Mouse (Mus musculus) WW6 (cell line): Measurements from ENCODE around the gene Otog.

ENCODE experiments used
- DNase-seq: peaks from one replicate; pipeline ENCODE4 v3.0.0-alpha.2; 2013; ENCODE audit warnings: low read depth, low spot score

Otog gene

GRCm38 (mm10) chr7:46283681-46284080, 42.9 kb downstream of the Otog start:
- DNase-seq, result no peak

- DNase-seq, result no peak
These were observed 44.5 kb downstream of the Otog start for GRCm38 (mm10) chr7:46285161-46285839.

- DNase-seq, result no peak
These were observed 45.6 kb downstream of the Otog start for GRCm38 (mm10) chr7:46286391-46286790.

GRCm38 (mm10) chr7:46287051-46287450, 46.3 kb downstream of the Otog start:
- DNase-seq, result no peak

- no peak for DNase-seq
These were observed 55.5 kb downstream of the Otog start for GRCm38 (mm10) chr7:46296330-46296729.

- no peak for DNase-seq
These were observed 60.3 kb downstream of the Otog start for GRCm38 (mm10) chr7:46301031-46301632.

GRCm38 (mm10) chr7:46313486-46313885, 72.7 kb downstream of the Otog start:
- DNase-seq, result no peak

GRCm38 (mm10) chr7:46314220-46315009, 73.6 kb downstream of the Otog start:
- DNase-seq, result no peak

- no peak for DNase-seq
These were observed 74.9 kb downstream of the Otog start for GRCm38 (mm10) chr7:46315692-46316091.

- no peak for DNase-seq
These were observed 76.2 kb downstream of the Otog start for GRCm38 (mm10) chr7:46316948-46317347.

GRCm38 (mm10) chr7:46321242-46321641, 80.5 kb downstream of the Otog start:
- no peak for DNase-seq

- no peak for DNase-seq
These were observed 87.1 kb downstream of the Otog start for GRCm38 (mm10) chr7:46327896-46328295.

GRCm38 (mm10) chr7:46337397-46337796, 96.6 kb downstream of the Otog start:
- no peak for DNase-seq

- DNase-seq, result no peak
These were observed 99.0 kb downstream of the Otog start for GRCm38 (mm10) chr7:46339818-46340217.

GRCm38 (mm10) chr7:46340295-46340694, 99.5 kb downstream of the Otog start:
- no peak for DNase-seq

GRCm38 (mm10) chr7:46341471-46341870, 100.7 kb downstream of the Otog start:
- no peak for DNase-seq

- no peak for DNase-seq
These were observed 106.9 kb downstream of the Otog start for GRCm38 (mm10) chr7:46347692-46348091.

GRCm38 (mm10) chr7:46348813-46349212, 108.0 kb downstream of the Otog start:
- DNase-seq, result no peak

- no peak for DNase-seq
These were observed 109.4 kb downstream of the Otog start for GRCm38 (mm10) chr7:46350119-46350702.

- no peak for DNase-seq
These were observed 112.0 kb downstream of the Otog start for GRCm38 (mm10) chr7:46352748-46353147.

- DNase-seq, result no peak
These were observed 112.4 kb downstream of the Otog start for GRCm38 (mm10) chr7:46353216-46353615.

- DNase-seq, result no peak
These were observed 113.1 kb downstream of the Otog start for GRCm38 (mm10) chr7:46353875-46354274.
